Mouse (Mus musculus): Measurements from ENCODE around the gene Mapk9.

DNA sequence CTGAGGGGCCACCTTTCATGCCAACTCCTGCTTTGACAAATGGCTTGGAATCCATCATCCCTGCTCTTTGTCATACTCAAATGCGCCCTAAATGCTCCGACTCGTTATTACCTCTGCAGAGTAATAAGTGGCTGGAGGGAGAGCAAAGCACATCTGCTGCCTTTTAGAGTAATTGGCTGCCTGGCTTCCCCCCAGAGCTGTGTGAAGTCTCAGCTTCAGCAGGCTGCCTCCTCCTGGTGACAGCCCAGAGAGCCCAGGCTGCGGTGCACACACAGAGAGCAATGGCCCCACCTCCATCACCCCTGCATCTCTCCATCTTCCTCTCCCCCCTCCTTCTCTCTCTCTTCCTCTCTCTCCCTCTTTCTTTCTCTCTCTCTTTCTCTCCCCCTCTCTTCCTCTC lies 80.6 kb downstream of the Mapk9 start:
- TF ChIP-seq CTCF (IDR thresholded peaks at IDR 0.05) (no peak), EP300 (IDR thresholded peaks at IDR 0.05) (no peak)

Measured in lung, postnatal 0 days (tissue).